Mouse (Mus musculus) kidney, postnatal 0 days (tissue): ENCODE measurements around the gene A130010J15Rik. TPM values are rescaled to one million over a fixed set of nuclear protein-coding genes. Genes with fewer than 3 reads are reported as not detected.

ENCODE experiments used
- ATAC-seq: fragments of 200-750 bp; cut with Nextera tagmentation; replicated peaks from 2 replicates; pipeline ENCODE4 v1.8.0; 2017; ENCODE audit warnings: low read depth, moderate number of reproducible peaks, moderate TSS enrichment, moderate library complexity; ENCODE audit not compliant: low FRiP score
- DNase-seq: peaks from one replicate; pipeline ENCODE4 v3.0.0-alpha.2; 2016; ENCODE audit warnings: low spot score
- H3K27ac ChIP-seq: fragments of 300-500 bp; sonication (generic); 2 replicates; pipeline ENCODE4 v1.5.1; 2014; ENCODE audit warnings: mild to moderate bottlenecking
- H3K27me3 ChIP-seq: fragments of 300-500 bp; sonication (generic); 2 replicates; pipeline ENCODE4 v1.6.1; 2014; ENCODE audit warnings: low read length, mixed read lengths; ENCODE audit not compliant: insufficient read depth
- H3K36me3 ChIP-seq: fragments of 300-500 bp; sonication (generic); 2 replicates; pipeline ENCODE4 v1.6.1; 2014; ENCODE audit warnings: low read length, mixed read lengths; ENCODE audit not compliant: insufficient read depth
- H3K4me1 ChIP-seq: fragments of 300-500 bp; sonication (generic); replicated peaks from 2 replicates; pipeline ENCODE4 v1.6.1; 2014; ENCODE audit warnings: antibody characterized with exemption, low read length, mixed read lengths; ENCODE audit not compliant: insufficient read depth
- H3K4me2 ChIP-seq: fragments of 300-500 bp; sonication (generic); 2 replicates; pipeline ENCODE4 v1.6.1; 2014; ENCODE audit warnings: mild to moderate bottlenecking, low read length, moderate library complexity, mixed read lengths
- H3K4me3 ChIP-seq: fragments of 300-500 bp; sonication (generic); replicated peaks from 2 replicates; pipeline ENCODE4 v1.5.1; 2014; ENCODE audit warnings: low read depth, low read length
- H3K9ac ChIP-seq: fragments of 300-500 bp; sonication (generic); 2 replicates; pipeline ENCODE4 v1.6.1; 2014; ENCODE audit warnings: low read depth, low read length
- H3K9me3 ChIP-seq: fragments of 300-500 bp; sonication (generic); replicated peaks from 2 replicates; pipeline ENCODE4 v1.6.1; 2016; ENCODE audit warnings: low read length, inconsistent platforms, mixed read lengths
- CTCF ChIP-seq: IDR thresholded peaks from 2 replicates; pipeline ENCODE4 v1.5.1; 2016; ENCODE audit warnings: antibody characterized with exemption, low read depth, mild to moderate bottlenecking, moderate library complexity
- WGBS: fragments of 180-500 bp; shearing (Covaris S2); extraction: QIAGEN DNeasy Blood & Tissue Kit; methylation state at CpG from one replicate; pipeline ENCODE4 v1.1.7; 2014; 5-methylcytosine and 5-hydroxymethylcytosine counted together
- polyA plus RNA-seq: library from polyadenylated mRNA; unstranded; fragments of >200 nt; fragmentation: Nextera tagmentation; extraction: Ambion mirVana; gene quantifications from 2 replicates; pipeline ENCODE4 v1.2.1, GENCODE M21; 2015

The A130010J15Rik gene
- polyA plus RNA-seq, 1 experiment from 2014 or later: 10.7 TPM

- Histone ChIP-seq H3K27ac (peak overlapping the region; percentile 82), H3K36me3 (no peaks in the 10 kb centered on the region), H3K9me3 (no peaks in the 10 kb centered on the region), H3K4me1 (peaks cover 6% of the 10 kb centered on the region; the same call in 1 of the 2 replicates), H3K4me3 (peak overlapping the region; percentile 82), H3K4me2 (peak overlapping the region; percentile 60), H3K9ac (peak overlapping the region; percentile 59), H3K27me3 (no peaks in the 10 kb centered on the region)
- DNase-seq (no peak), ATAC-seq (peak; percentile 55)
- no peak for TF ChIP-seq CTCF
- 16% methylated on average over 9 of the region's 9 CpGs for WGBS
These were observed 5.9 kb downstream of the A130010J15Rik start for GRCm38 (mm10) chr1:193173810-193174129.

DNA sequence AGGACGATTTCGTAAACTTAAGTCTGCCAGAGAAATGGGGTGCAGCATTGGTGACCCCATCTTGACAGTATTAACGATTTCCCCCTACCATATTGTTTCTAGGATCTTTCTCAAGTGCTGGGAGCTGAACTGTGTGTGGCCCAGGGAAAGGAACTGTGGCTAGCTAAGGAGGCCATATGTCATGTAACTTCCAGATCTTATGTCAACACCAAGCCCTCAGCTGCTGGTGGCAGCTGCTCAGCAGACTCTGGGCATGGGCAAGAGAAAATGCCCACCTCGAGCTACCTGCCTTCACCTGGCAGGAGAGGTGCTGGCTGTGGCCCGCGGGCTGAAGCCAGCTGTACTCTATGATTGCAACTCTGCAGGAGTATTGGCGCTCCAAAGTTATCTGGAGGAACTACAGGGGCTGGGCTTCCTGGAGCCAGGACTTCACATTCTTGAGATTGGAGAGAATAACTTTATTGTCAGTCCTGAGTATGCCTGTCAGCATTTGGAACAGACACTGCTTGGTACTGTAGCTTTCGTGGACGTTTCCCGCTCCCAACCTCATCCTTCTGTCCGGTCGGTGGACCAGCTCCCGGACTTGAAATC is 6.4 kb downstream of the A130010J15Rik start:
- peak overlapping the region; percentile 60 for H3K4me2 ChIP-seq
- no peaks in the 10 kb centered on the region for H3K9me3 ChIP-seq
- H3K9ac ChIP-seq: peak overlapping the region; percentile 59; the same call in 1 of the 2 replicates
- peaks cover 6% of the 10 kb centered on the region; the same call in 1 of the 2 replicates for H3K4me1 ChIP-seq
- H3K27me3 ChIP-seq: no peaks in the 10 kb centered on the region
- DNase-seq (no peak), ATAC-seq (no peak)
- no peaks in the 10 kb centered on the region for H3K36me3 ChIP-seq
- no peak for TF ChIP-seq CTCF
- WGBS: 83% methylated on average over 13 of the region's 13 CpGs
- peak overlapping the region; percentile 82; the same call in 1 of the 2 replicates for H3K4me3 ChIP-seq
- peak overlapping the region; percentile 82; the same call in 1 of the 2 replicates for H3K27ac ChIP-seq

GRCm38 (mm10) chr1:193181104-193181503 is 13.3 kb downstream of the A130010J15Rik start:
- ATAC-seq: no peak
- H3K27ac ChIP-seq: no peak overlapping the region
- TF ChIP-seq CTCF: no peak

GRCm38 (mm10) chr1:193188257-193188656 is 20.4 kb downstream of the A130010J15Rik start:
- 59% methylated on average over 6 of the region's 6 CpGs for WGBS
- Histone ChIP-seq H3K9me3 (no peaks in the 10 kb centered on the region), H3K4me1 (peaks cover 8% of the 10 kb centered on the region; the same call in 1 of the 2 replicates), H3K4me2 (no peak overlapping the region), H3K36me3 (no peaks in the 10 kb centered on the region), H3K9ac (no peak overlapping the region), H3K27me3 (no peaks in the 10 kb centered on the region), H3K4me3 (no peak overlapping the region), H3K27ac (peak overlapping the region; percentile 75; the same call in 1 of the 2 replicates)
- DNase-seq (no peak), ATAC-seq (no peak)
- TF ChIP-seq CTCF: no peak

More at GRCm38 (mm10) chr1:193181104-193181503, 13.3 kb downstream of the A130010J15Rik start:
- Histone ChIP-seq H3K27me3 (no peaks in the 10 kb centered on the region), H3K9ac (no peak overlapping the region), H3K4me3 (no peak overlapping the region), H3K4me2 (no peak overlapping the region), H3K36me3 (no peaks in the 10 kb centered on the region), H3K9me3 (no peaks in the 10 kb centered on the region), H3K4me1 (no peaks in the 10 kb centered on the region)
- no peak for DNase-seq
- 79% methylated on average over 3 of the region's 3 CpGs for WGBS

DNA sequence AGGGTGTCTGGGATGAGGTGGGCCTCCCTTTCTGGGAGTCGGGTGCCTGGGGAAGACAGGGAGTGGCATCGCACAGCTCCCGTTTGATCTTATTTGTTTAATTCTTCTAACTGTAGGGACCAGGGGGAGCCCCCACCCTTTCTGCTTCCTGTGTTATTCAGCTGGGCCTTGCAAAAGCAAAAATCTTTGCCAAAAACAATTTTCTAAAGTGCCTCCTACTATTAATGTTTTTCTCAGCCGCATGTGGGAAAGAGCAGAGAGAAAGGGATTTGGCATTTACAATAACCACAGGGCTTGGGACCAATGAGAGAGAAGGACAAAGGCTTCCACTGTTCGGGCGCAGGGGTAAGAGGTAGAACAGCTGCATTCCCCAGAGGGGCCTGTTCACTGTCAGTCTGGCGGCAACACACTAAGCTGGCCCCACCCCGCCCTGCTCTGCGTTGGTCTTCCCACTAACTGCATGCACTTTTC is 21.3 kb downstream of the A130010J15Rik start:
- H3K9ac ChIP-seq: no peak overlapping the region
- peak; percentile 82 for ATAC-seq
- no peaks in the 10 kb centered on the region for H3K27me3 ChIP-seq
- H3K27ac ChIP-seq: peak overlapping the region; percentile 75
- DNase-seq: peak; percentile 92
- H3K4me2 ChIP-seq: peak overlapping the region; percentile 25; the same call in 1 of the 2 replicates
- WGBS: 33% methylated on average over 9 of the region's 9 CpGs
- no peak for TF ChIP-seq CTCF
- H3K36me3 ChIP-seq: no peaks in the 10 kb centered on the region
- no peaks in the 10 kb centered on the region for H3K9me3 ChIP-seq
- no peak overlapping the region for H3K4me3 ChIP-seq
- H3K4me1 ChIP-seq: peaks cover 8% of the 10 kb centered on the region; the same call in 1 of the 2 replicates

- WGBS: 30% methylated on average over 3 of the region's 3 CpGs
- ATAC-seq: no peak
- DNase-seq: no peak
- Histone ChIP-seq H3K27me3 (no peaks in the 10 kb centered on the region), H3K9ac (no peak overlapping the region), H3K9me3 (no peaks in the 10 kb centered on the region), H3K4me2 (no peak overlapping the region), H3K4me3 (no peak overlapping the region), H3K27ac (peak overlapping the region; percentile 60), H3K36me3 (no peaks in the 10 kb centered on the region), H3K4me1 (peaks cover 8% of the 10 kb centered on the region; the same call in 1 of the 2 replicates)
- no peak for TF ChIP-seq CTCF
These were observed 21.9 kb downstream of the A130010J15Rik start for GRCm38 (mm10) chr1:193189771-193190170.
